Mouse (Mus musculus) small intestine, adult 2 months (tissue): ENCODE measurements at regions not wholly inside any gene's neighbourhood (a gene's known extent, or its start where the extent isn't known, plus 50 kb on each side); places are given as distances from the start of the nearest gene placed in this dataset.

ENCODE experiments used
- H3K27ac ChIP-seq: fragments of 200-500 bp; 2 replicates; pipeline ENCODE4 v1.5.1; 2012; ENCODE audit warnings: low read depth, low read length, control low read depth, inconsistent platforms; ENCODE audit not compliant: insufficient read depth
- H3K27me3 ChIP-seq: fragments of 200-500 bp; 2 replicates; pipeline ENCODE4 v1.6.1; 2012; ENCODE audit warnings: mild to moderate bottlenecking, moderate library complexity, low read length, inconsistent platforms; ENCODE audit not compliant: control insufficient read depth, insufficient read depth
- H3K36me3 ChIP-seq: fragments of 200-500 bp; 2 replicates; pipeline ENCODE4 v1.6.1; 2012; ENCODE audit warnings: mild to moderate bottlenecking, low read length, control low read depth, inconsistent platforms; ENCODE audit not compliant: control insufficient read depth, insufficient read depth
- H3K4me1 ChIP-seq: fragments of 200-500 bp; 2 replicates; pipeline ENCODE4 v1.6.1; 2012; ENCODE audit warnings: low read length, inconsistent platforms, mixed read lengths; ENCODE audit not compliant: control insufficient read depth, insufficient read depth, insufficient read length
- H3K4me3 ChIP-seq: fragments of 200-500 bp; 2 replicates; pipeline ENCODE4 v1.5.1; 2012; ENCODE audit warnings: low read depth, mild to moderate bottlenecking, control low read depth, inconsistent platforms, low read length, moderate library complexity
- CTCF ChIP-seq: fragments of 200-500 bp; IDR thresholded peaks from 2 replicates; pipeline ENCODE4 v1.5.1; 2012; ENCODE audit warnings: low read depth, mild to moderate bottlenecking, control low read depth, inconsistent platforms, low read length, moderate library complexity, mixed read lengths; ENCODE audit not compliant: insufficient replicate concordance, insufficient read length; ENCODE audit errors: extremely low read depth
- POLR2A ChIP-seq: fragments of 200-500 bp; IDR thresholded peaks from 2 replicates; pipeline ENCODE4 v1.6.1; 2012; ENCODE audit warnings: low read depth, mild to moderate bottlenecking, control low read depth, inconsistent platforms, low read length, moderate library complexity
- WGBS: fragments of 180-500 bp; shearing (Covaris S2); methylation state at CpG from one replicate; pipeline ENCODE4 v1.1.7; 2018; 5-methylcytosine and 5-hydroxymethylcytosine counted together

DNA sequence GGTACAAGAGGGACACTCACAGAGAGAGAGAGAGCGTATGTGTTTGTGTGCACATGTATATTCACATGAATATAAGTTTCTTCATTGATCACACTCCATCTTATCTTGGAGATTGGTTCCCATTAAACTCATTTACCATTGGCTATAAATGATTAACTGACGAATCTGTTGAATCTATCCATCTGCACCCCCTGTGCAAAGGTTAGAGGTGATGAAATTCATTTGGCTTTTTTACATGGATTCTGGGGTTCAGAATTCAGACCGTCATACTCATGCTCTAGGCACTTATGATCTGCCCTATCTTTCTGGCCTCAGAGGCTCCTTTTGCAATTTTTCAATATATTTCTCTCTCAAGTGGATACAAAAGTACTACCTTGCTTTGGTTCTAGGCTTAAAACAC, 3582.9 kb upstream of the Gm7489 start:
- TF ChIP-seq CTCF (no peak), POLR2A (no peak)
- 69% methylated on average over 3 of the region's 3 CpGs for WGBS
- Histone ChIP-seq H3K27ac (no peak overlapping the region), H3K27me3 (no peaks in the 10 kb centered on the region), H3K4me1 (no peaks in the 10 kb centered on the region), H3K4me3 (no peak overlapping the region), H3K36me3 (no peaks in the 10 kb centered on the region)

GRCm38 (mm10) chr15:50304085-50304484, 3580.6 kb upstream of the Gm7489 start:
- no peak for TF ChIP-seq POLR2A
- no peak for TF ChIP-seq CTCF
- WGBS = 74% methylated on average over 4 of the region's 4 CpGs

GRCm38 (mm10) chr15:50320796-50321195, 3563.9 kb upstream of the Gm7489 start:
- TF ChIP-seq POLR2A = no peak
- TF ChIP-seq CTCF = no peak
- Histone ChIP-seq H3K36me3 (no peaks in the 10 kb centered on the region), H3K4me3 (no peak overlapping the region), H3K27me3 (no peaks in the 10 kb centered on the region), H3K27ac (no peak overlapping the region), H3K4me1 (no peaks in the 10 kb centered on the region)

More at GRCm38 (mm10) chr15:50304085-50304484, 3580.6 kb upstream of the Gm7489 start:
- H3K27me3 ChIP-seq = no peaks in the 10 kb centered on the region
- no peak overlapping the region for H3K27ac ChIP-seq
- H3K4me1 ChIP-seq = no peaks in the 10 kb centered on the region
- no peak overlapping the region for H3K4me3 ChIP-seq
- no peaks in the 10 kb centered on the region for H3K36me3 ChIP-seq

DNA sequence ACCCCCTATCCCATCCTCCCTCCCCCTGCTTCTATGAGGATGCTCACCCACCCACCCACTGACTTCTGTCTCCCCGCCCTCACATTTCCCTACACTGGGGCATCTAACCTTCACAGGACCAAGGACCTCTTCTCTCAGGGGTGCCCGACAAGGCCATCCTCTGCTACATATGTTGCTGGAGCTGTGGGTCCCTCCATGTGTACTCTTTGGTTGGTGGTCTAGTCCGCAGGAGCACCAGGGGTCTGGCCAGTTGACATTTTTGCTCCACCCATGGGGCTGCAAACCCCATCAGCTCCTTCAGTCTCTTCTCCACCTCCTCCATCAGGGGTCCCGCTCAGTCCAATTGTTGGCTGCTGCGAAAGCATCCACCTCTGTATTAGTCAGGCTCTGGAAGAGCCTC, 3539.2 kb upstream of the Gm7489 start:
- 92% methylated on average over 5 of the region's 5 CpGs for WGBS
- no peak overlapping the region for H3K27ac ChIP-seq
- no peaks in the 10 kb centered on the region for H3K27me3 ChIP-seq
- H3K36me3 ChIP-seq = no peaks in the 10 kb centered on the region
- H3K4me1 ChIP-seq = no peaks in the 10 kb centered on the region
- no peak overlapping the region for H3K4me3 ChIP-seq
- TF ChIP-seq CTCF (no peak), POLR2A (no peak)

- WGBS = 91% methylated on average over 2 of the region's 2 CpGs
- H3K36me3 ChIP-seq = no peaks in the 10 kb centered on the region
- H3K4me3 ChIP-seq = no peak overlapping the region
- H3K27ac ChIP-seq = no peak overlapping the region
- no peak for TF ChIP-seq POLR2A
- no peak for TF ChIP-seq CTCF
- no peaks in the 10 kb centered on the region for H3K27me3 ChIP-seq
- H3K4me1 ChIP-seq = no peaks in the 10 kb centered on the region
These were observed 3537.8 kb upstream of the Gm7489 start for GRCm38 (mm10) chr15:50346953-50347352.

GRCm38 (mm10) chr15:50360033-50360988, 3524.4 kb upstream of the Gm7489 start:
- H3K4me3 ChIP-seq = no peak overlapping the region
- no peak overlapping the region for H3K27ac ChIP-seq
- 54% methylated on average over 5 of the region's 5 CpGs for WGBS
- H3K36me3 ChIP-seq = no peaks in the 10 kb centered on the region
- no peak for TF ChIP-seq POLR2A
- TF ChIP-seq CTCF = no peak
- no peaks in the 10 kb centered on the region for H3K27me3 ChIP-seq
- H3K4me1 ChIP-seq = no peaks in the 10 kb centered on the region

- Histone ChIP-seq H3K27ac (no peak overlapping the region), H3K4me1 (no peaks in the 10 kb centered on the region), H3K27me3 (no peaks in the 10 kb centered on the region), H3K36me3 (no peaks in the 10 kb centered on the region), H3K4me3 (peak overlapping the region; percentile 6; the same call in 1 of the 2 replicates)
- TF ChIP-seq POLR2A (no peak), CTCF (no peak)
- WGBS = 67% methylated on average over 8 of the region's 8 CpGs
These were observed 3523.4 kb upstream of the Gm7489 start for GRCm38 (mm10) chr15:50361334-50361733.

GRCm38 (mm10) chr15:50361751-50362507, 3522.8 kb upstream of the Gm7489 start:
- no peaks in the 10 kb centered on the region for H3K4me1 ChIP-seq
- H3K36me3 ChIP-seq = no peaks in the 10 kb centered on the region
- 53% methylated on average over 4 of the region's 4 CpGs for WGBS
- H3K27me3 ChIP-seq = no peaks in the 10 kb centered on the region
- H3K4me3 ChIP-seq = no peak overlapping the region
- TF ChIP-seq CTCF (no peak), POLR2A (no peak)
- no peak overlapping the region for H3K27ac ChIP-seq
